Mouse (Mus musculus) skeletal muscle tissue, postnatal 0 days (tissue): ENCODE data around the gene Gadd45b. TPM values are rescaled to one million over a fixed set of nuclear protein-coding genes. Genes with fewer than 3 reads are reported as not detected.

ENCODE experiments used
- polyA plus RNA-seq: library from polyadenylated mRNA; unstranded; fragments of >200 nt; fragmentation: Nextera tagmentation; extraction: Ambion mirVana; gene quantifications from 2 replicates; pipeline ENCODE4 v1.2.1, GENCODE M21; 2015

Gene Gadd45b
- polyA plus RNA-seq, result 24.5 and 29.0 TPM in 2 replicates

DNA sequence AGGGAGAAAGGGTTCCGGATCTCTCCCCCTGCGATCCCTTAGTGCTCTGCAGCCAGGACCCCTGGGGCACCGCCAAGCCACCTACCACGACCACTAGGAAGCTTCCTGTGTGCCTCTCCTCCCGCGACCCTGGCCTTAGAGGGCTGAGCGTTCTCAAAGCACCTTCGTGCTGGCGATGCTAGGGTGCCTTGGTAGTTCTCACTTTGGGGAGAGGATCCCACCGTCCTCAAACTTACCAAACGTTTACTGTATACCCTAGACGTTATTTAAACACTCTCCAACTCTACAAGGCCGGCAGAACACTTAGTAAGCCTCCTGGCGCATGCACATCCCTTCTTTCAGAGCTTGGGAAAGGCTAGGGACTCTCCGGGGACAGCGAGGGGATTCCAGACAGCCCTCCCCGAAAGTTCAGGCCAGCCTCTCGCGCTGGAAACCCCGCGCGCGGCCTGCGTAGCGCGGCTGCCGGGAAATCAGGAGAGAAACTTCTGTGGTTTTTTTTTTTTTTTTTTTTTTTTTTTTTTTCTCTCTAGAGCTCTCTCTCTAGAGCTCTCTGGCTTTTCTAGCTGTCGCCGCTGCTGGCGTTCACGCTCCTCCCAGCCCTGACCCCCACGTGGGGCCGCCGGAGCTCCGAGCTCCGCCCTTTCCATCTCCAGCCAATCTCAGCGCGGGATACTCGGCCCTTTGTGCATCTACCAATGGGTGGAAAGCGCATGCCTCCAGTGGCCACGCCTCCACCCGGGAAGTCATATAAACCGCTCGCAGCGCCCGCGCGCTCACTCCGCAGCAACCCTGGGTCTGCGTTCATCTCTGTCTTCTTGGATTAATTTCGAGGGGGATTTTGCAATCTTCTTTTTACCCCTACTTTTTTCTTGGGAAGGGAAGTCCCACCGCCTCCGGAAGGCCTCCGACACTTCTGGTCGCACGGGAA is at the start of gene Gadd45b:
Gene Gadd45b (plus strand): TSS at position 775 of the 928 bp plus-strand sequence.

DNA sequence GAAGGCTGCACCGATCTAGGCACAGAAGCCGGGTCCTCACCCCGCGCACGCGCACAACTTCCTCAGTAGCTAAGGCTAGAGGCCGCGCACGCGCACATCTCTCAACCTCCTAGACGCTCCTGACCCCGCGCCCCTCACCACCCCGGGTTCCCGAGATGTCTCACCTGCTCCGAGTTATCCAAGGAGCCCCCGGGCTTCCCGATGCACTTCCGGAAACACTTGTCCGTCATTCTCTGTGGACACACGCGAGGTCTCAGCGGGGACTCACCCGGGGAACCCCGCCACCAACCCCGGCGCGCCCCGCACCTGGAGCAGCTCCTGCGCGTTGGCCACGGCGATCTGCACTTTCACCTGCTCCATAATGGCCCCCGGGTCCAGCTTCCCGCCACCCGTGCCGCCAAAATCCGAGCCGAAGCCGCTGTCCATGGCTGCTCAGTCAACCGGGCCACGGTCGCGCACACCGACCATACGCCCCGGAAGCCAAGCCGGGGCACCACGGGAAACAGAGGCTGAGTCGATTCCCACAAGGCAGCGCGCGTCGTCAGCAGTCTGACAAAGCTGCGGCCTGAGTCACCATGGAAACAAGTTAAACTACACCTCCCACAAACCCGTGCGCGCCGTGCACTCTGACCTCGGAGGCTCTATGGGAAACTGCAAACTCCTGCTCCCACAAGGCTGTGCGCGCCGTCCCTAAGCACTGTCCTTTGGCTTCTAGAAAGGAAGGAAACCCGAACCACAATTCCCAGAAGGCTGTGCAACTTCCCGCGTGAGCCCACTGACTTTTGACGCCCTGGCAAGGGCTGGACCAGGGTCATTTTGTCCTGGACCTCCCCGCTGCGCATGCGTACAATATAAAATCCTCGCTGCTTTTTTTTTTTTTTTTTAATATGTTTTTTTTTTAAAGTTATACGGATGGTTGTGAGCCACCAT is 29.3 kb upstream of the Gadd45b start, which contains the start of gene Timm13:
Gene Timm13 (minus strand): TSS at position 652 of the 930 bp plus-strand sequence.

GRCm38 (mm10) chr10:80917779-80918434 is 12.0 kb upstream of the Gadd45b start, which contains the start of gene Lmnb2:
Lmnb2 (minus strand) TSS chr10:80918245.

Other genes with a start within 250 kb of the Gadd45b start
- gene Mob3a, start 228.1 kb upstream of the Gadd45b start, polyA plus RNA-seq, result 19.4 and 20.4 TPM in 2 replicates
- gene Izumo4, start 227.9 kb upstream of the Gadd45b start, polyA plus RNA-seq, result 7.5 and 10.2 TPM in 2 replicates
- 31.6 and 35.9 TPM in 2 replicates for gene Ap3d1, start 187.8 kb upstream of the Gadd45b start, polyA plus RNA-seq
- gene Dot1l, start 174.9 kb upstream of the Gadd45b start, polyA plus RNA-seq, result 8.6 and 10.6 TPM in 2 replicates
- 28.5 and 34.2 TPM in 2 replicates for gene Sf3a2, start 131.9 kb upstream of the Gadd45b start, polyA plus RNA-seq
- 44.2 and 55.6 TPM in 2 replicates for gene Plekhj1, start 131.4 kb upstream of the Gadd45b start, polyA plus RNA-seq
- gene Amh, start 124.8 kb upstream of the Gadd45b start, polyA plus RNA-seq, result not detected in 2 replicates
- 278 and 284 TPM in 2 replicates for gene Jsrp1, start 116.6 kb upstream of the Gadd45b start, polyA plus RNA-seq
- gene Oaz1, start 103.4 kb upstream of the Gadd45b start, polyA plus RNA-seq, result 1,304 and 1,343 TPM in 2 replicates
- 8.9 and 10.0 TPM in 2 replicates for gene Lingo3, start 86.0 kb upstream of the Gadd45b start, polyA plus RNA-seq
- gene Lsm7, start 74.9 kb upstream of the Gadd45b start, polyA plus RNA-seq, result 171 and 175 TPM in 2 replicates
- 20.0 and 20.7 TPM in 2 replicates for gene Sppl2b, start 74.8 kb upstream of the Gadd45b start, polyA plus RNA-seq
- not detected in 2 replicates for gene Tmprss9, start 58.2 kb upstream of the Gadd45b start, polyA plus RNA-seq
- 239 and 241 TPM in 2 replicates for gene Timm13, start 29.1 kb upstream of the Gadd45b start, polyA plus RNA-seq
- 23.4 and 25.6 TPM in 2 replicates for gene Lmnb2, start 11.8 kb upstream of the Gadd45b start, polyA plus RNA-seq
- gene Gng7, start 84.9 kb downstream of the Gadd45b start, polyA plus RNA-seq, result 1.6 TPM in 2 replicates
- 0.06 TPM in 1 of 2 replicates, not detected in the other for gene Diras1, start 95.6 kb downstream of the Gadd45b start, polyA plus RNA-seq
- gene Slc39a3, start 107.4 kb downstream of the Gadd45b start, polyA plus RNA-seq, result 7.3 and 9.2 TPM in 2 replicates
- 117 and 131 TPM in 2 replicates for gene Sgta, start 130.1 kb downstream of the Gadd45b start, polyA plus RNA-seq
- 34.9 and 40.3 TPM in 2 replicates for gene Thop1, start 140.0 kb downstream of the Gadd45b start, polyA plus RNA-seq
- 0.54 and 1.2 TPM in 2 replicates for gene Creb3l3, start 168.8 kb downstream of the Gadd45b start, polyA plus RNA-seq
- gene Map2k2, start 175.8 kb downstream of the Gadd45b start, polyA plus RNA-seq, result 143 and 155 TPM in 2 replicates
- gene Zbtb7a, start 205.1 kb downstream of the Gadd45b start, polyA plus RNA-seq, result 29.7 and 34.0 TPM in 2 replicates
- 20.9 and 22.3 TPM in 2 replicates for gene Pias4, start 237.8 kb downstream of the Gadd45b start, polyA plus RNA-seq
- 392 and 402 TPM in 2 replicates for gene Eef2, start 246.6 kb downstream of the Gadd45b start, polyA plus RNA-seq